In the genomic region with DNA sequence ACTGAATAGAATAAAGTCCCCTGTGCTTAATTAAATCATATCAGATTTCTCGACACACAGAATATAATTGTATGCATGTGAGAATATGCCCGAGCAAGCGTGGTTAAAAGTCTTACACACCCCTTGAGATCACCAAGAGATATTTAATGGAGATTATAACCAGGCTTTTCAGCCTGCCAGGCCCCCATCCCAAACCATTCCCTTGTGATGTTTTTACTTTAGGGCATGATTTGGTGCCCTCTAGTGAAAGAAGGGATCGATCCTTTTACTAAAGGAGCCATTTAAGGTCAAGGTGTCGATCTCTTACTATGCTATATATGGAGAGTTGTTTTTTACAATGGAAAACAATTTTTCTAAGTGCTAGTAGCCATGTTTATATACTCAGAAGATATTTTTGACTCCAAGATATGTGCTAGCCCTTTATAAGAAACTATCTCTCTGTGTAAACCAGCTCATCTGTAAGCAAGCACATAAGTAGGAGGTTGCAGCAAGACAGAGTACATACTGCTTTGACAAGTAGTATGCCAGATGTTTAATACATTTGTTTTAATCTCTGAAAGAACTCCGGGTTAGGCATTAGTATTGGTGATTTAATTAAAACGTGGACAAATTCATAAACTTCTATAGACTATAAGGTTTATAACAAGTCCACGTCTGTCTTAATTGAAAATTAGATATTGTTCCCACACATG, we compare ENCODE assay signal across 9 mouse cellular contexts.
A peak's percentile ranks its signal among the peaks of the same experiment; 100 is the strongest.
DNase-seq lines count a peak whose midpoint lies in the region; ATAC-seq and TF ChIP-seq lines count a peak whose summit lies in the region.
"Had no signal": no experiment of that assay in that cellular context is flagged by ENCODE, and none has a peak within 500 bp of the region (broad histone marks: within the 10 kb centered on the region; RNA-seq: fewer than 3 reads in every experiment).

No protein-coding gene starts in this region.

- H3K4me3 ChIP-seq in liver, adult 2 months (ENCODE audit: insufficient read depth, low read depth, low read length): no peak overlapping the region
- no peak overlapping the region for H3K4me3 ChIP-seq in liver, embryonic 11.5 days (ENCODE audit: low read depth, low read length)
- H3K4me3 ChIP-seq in forebrain, embryonic 13.5 days: no peak overlapping the region
- no peak overlapping the region for H3K4me3 ChIP-seq in neural tube, embryonic 13.5 days

- no peaks in the 10 kb centered on the region for H3K9me3 ChIP-seq in liver, embryonic 11.5 days (ENCODE audit: control insufficient read depth, low read length)
- no peaks in the 10 kb centered on the region for H3K9me3 ChIP-seq in forebrain, embryonic 13.5 days (replicated peaks)
- H3K9me3 ChIP-seq in neural tube, embryonic 13.5 days: no peaks in the 10 kb centered on the region

- H3K4me1 ChIP-seq in liver, adult 2 months (ENCODE audit: control insufficient read depth, insufficient read depth, low read length): no peaks in the 10 kb centered on the region
- H3K4me1 ChIP-seq in liver, embryonic 11.5 days (replicated peaks; ENCODE audit: control insufficient read depth, insufficient read depth, low read length): no peaks in the 10 kb centered on the region
- no peaks in the 10 kb centered on the region for H3K4me1 ChIP-seq in forebrain, embryonic 13.5 days
- 0 out of 2 replicates have a peak, but pooled peaks cover 5% of the 10 kb centered on the region for H3K4me1 ChIP-seq in neural tube, embryonic 13.5 days (replicated peaks)

- TF ChIP-seq CTCF in liver, adult 2 months (IDR thresholded peaks at IDR 0.05; ENCODE audit: low read depth, low read length): no peak

- ATAC-seq in liver, embryonic 11.5 days (replicated peaks; ENCODE audit: low FRiP score): no peak
- ATAC-seq in forebrain, embryonic 13.5 days: peak; percentile 73
- ATAC-seq in neural tube, embryonic 13.5 days (ENCODE audit: low read depth): peak; percentile 59; the same call in 1 of the 2 replicates

- H3K36me3 ChIP-seq in liver, adult 2 months (ENCODE audit: control insufficient read depth, insufficient read depth, low read length): no peaks in the 10 kb centered on the region
- H3K36me3 ChIP-seq in liver, embryonic 11.5 days (ENCODE audit: control insufficient read depth, insufficient read depth, low read length): no peaks in the 10 kb centered on the region
- H3K36me3 ChIP-seq in forebrain, embryonic 13.5 days (ENCODE audit: poor library complexity, severe bottlenecking): no peaks in the 10 kb centered on the region
- H3K36me3 ChIP-seq in neural tube, embryonic 13.5 days: no peaks in the 10 kb centered on the region

- 43% methylated on average over 8 of the region's 8 CpGs for WGBS in liver, adult 2 months
- WGBS in liver, embryonic 11.5 days: 49% methylated on average over 8 of the region's 8 CpGs
- 36% methylated on average over 8 of the region's 8 CpGs for WGBS in forebrain, embryonic 13.5 days
- 28% methylated on average over 8 of the region's 8 CpGs for WGBS in neural tube, embryonic 13.5 days

- peak; percentile 57 for DNase-seq in embryo, embryonic 10 days (ENCODE audit: low spot score)
- no peak for DNase-seq in embryo, embryonic 9.5 days (ENCODE audit: extremely low spot score)
- DNase-seq in liver, adult 2 months (ENCODE audit: extremely low read depth, low read depth, low spot score): peak; percentile 31
- no peak for DNase-seq in liver, embryonic 11.5 days (ENCODE audit: low spot score)
- no peak for DNase-seq in adrenal gland, postnatal 14 days
- no peak for DNase-seq in adipocyte (ENCODE audit: low spot score)
- DNase-seq: right cerebral cortex, postnatal 4 days had no signal

- no peak for TF ChIP-seq POLR2A in liver, adult 2 months (IDR thresholded peaks at IDR 0.05; ENCODE audit: extremely low read depth, insufficient read depth, low read length)

- H3K4me2 ChIP-seq in liver, embryonic 11.5 days: no peak overlapping the region
- H3K4me2 ChIP-seq in forebrain, embryonic 13.5 days: no peak overlapping the region
- H3K4me2 ChIP-seq in neural tube, embryonic 13.5 days: no peak overlapping the region

- H3K27me3 ChIP-seq in liver, adult 2 months (ENCODE audit: control insufficient read depth, insufficient read depth, low read length): no peaks in the 10 kb centered on the region
- H3K27me3 ChIP-seq in liver, embryonic 11.5 days (replicated peaks; ENCODE audit: control insufficient read depth, insufficient read depth, low read length): no peaks in the 10 kb centered on the region
- H3K27me3 ChIP-seq in forebrain, embryonic 13.5 days: no peaks in the 10 kb centered on the region
- H3K27me3 ChIP-seq in neural tube, embryonic 13.5 days: no peaks in the 10 kb centered on the region

- H3K79me2 ChIP-seq in liver, adult 2 months (ENCODE audit: control insufficient read depth, insufficient read depth, low read length): no peaks in the 10 kb centered on the region

- no peak overlapping the region for H3K9ac ChIP-seq in liver, adult 2 months (ENCODE audit: low read depth, low read length)
- no peak overlapping the region for H3K9ac ChIP-seq in liver, embryonic 11.5 days (ENCODE audit: low read depth, low read length)
- no peak overlapping the region for H3K9ac ChIP-seq in forebrain, embryonic 13.5 days
- H3K9ac ChIP-seq in neural tube, embryonic 13.5 days: no peak overlapping the region

- H3K27ac ChIP-seq in liver, adult 2 months (replicated peaks; ENCODE audit: insufficient read depth, low read depth, low read length): no peak overlapping the region
- no peak overlapping the region for H3K27ac ChIP-seq in liver, embryonic 11.5 days (ENCODE audit: low read depth, low read length)
- H3K27ac ChIP-seq in forebrain, embryonic 13.5 days: no peak overlapping the region
- H3K27ac ChIP-seq in neural tube, embryonic 13.5 days (replicated peaks): no peak overlapping the region

Comparison
In these comparisons a context has a peak if more than half of its experiments do, and no peak if none do; other contexts are left out.
1. DNase-seq: peak in embryo, embryonic 10 days (single experiment) and liver, adult 2 months (single experiment); none in embryo, embryonic 9.5 days (single experiment), liver, embryonic 11.5 days (single experiment), adrenal gland, postnatal 14 days (single experiment) and adipocyte (single experiment).